In genomic region chr11:117349429-117350363, GRCm38 (mm10) we compare ENCODE assay signal across 8 mouse cellular contexts.
A peak's percentile ranks its signal among the peaks of the same experiment; 100 is the strongest.
DNase-seq lines count a peak whose midpoint lies in the region; ATAC-seq and TF ChIP-seq lines count a peak whose summit lies in the region.

No protein-coding gene starts in this region.

- H3K9ac ChIP-seq in forebrain, embryonic 14.5 days (ENCODE audit: low read length), result 0 out of 2 replicates have a peak overlapping the region, but pooled peaks have one; percentile 25
- H3K9ac ChIP-seq in liver, postnatal 0 days (replicated peaks), result no peak overlapping the region

- peaks cover 36% of the 10 kb centered on the region for H3K4me1 ChIP-seq in spleen, adult 2 months (ENCODE audit: control insufficient read depth, insufficient read depth, insufficient read length)
- H3K4me1 ChIP-seq in forebrain, embryonic 14.5 days (ENCODE audit: control insufficient read depth, insufficient read depth, low read length), result peaks cover 47% of the 10 kb centered on the region
- H3K4me1 ChIP-seq in liver, postnatal 0 days (ENCODE audit: insufficient read depth), result peaks cover 51% of the 10 kb centered on the region

- H3K36me3 ChIP-seq in spleen, adult 2 months (ENCODE audit: control insufficient read depth, insufficient read depth, low read length), result peaks cover 22% of the 10 kb centered on the region
- peaks cover 36% of the 10 kb centered on the region for H3K36me3 ChIP-seq in forebrain, embryonic 14.5 days (ENCODE audit: control insufficient read depth, insufficient read depth, low read length)
- H3K36me3 ChIP-seq in liver, postnatal 0 days (replicated peaks; ENCODE audit: insufficient read depth, low read length), result peaks cover 36% of the 10 kb centered on the region

- no peak for ATAC-seq in forebrain, embryonic 14.5 days
- peak; percentile 31; the same call in 1 of the 2 replicates for ATAC-seq in liver, postnatal 0 days
- no peak for ATAC-seq in cerebellum, adult (ENCODE audit: insufficient number of reproducible peaks, low FRiP score, low TSS enrichment)

- no peak overlapping the region for H3K4me3 ChIP-seq in spleen, adult 2 months (ENCODE audit: extremely low read depth, insufficient read depth, insufficient read length)
- no peak overlapping the region for H3K4me3 ChIP-seq in forebrain, embryonic 14.5 days (ENCODE audit: low read depth, low read length)
- H3K4me3 ChIP-seq in liver, postnatal 0 days (ENCODE audit: low read depth, low read length), result no peak overlapping the region

- H3K9me3 ChIP-seq in forebrain, embryonic 14.5 days (replicated peaks; ENCODE audit: control insufficient read depth, low read length), result no peaks in the 10 kb centered on the region
- H3K9me3 ChIP-seq in liver, postnatal 0 days (ENCODE audit: low read length), result no peaks in the 10 kb centered on the region

- H3K4me2 ChIP-seq in forebrain, embryonic 14.5 days (ENCODE audit: low read length), result no peak overlapping the region
- peak overlapping the region; percentile 45 for H3K4me2 ChIP-seq in liver, postnatal 0 days (ENCODE audit: low read depth, low read length)

- H3K27me3 ChIP-seq in spleen, adult 2 months (ENCODE audit: control insufficient read depth, insufficient read depth, low read length), result no peaks in the 10 kb centered on the region
- H3K27me3 ChIP-seq in forebrain, embryonic 14.5 days (replicated peaks; ENCODE audit: control insufficient read depth, insufficient read depth, low read length), result no peaks in the 10 kb centered on the region
- H3K27me3 ChIP-seq in liver, postnatal 0 days (ENCODE audit: insufficient read depth, low read length), result no peaks in the 10 kb centered on the region

- TF ChIP-seq POLR2A in spleen, adult 2 months (IDR thresholded peaks at IDR 0.05; ENCODE audit: low read depth, low read length), result no peak

- no peak for TF ChIP-seq EP300 in liver, postnatal 0 days (IDR thresholded peaks at IDR 0.05; ENCODE audit: low read depth)

- WGBS in spleen, adult 2 months, result 9% methylated on average over 20 of the region's 20 CpGs
- 51% methylated on average over 20 of the region's 20 CpGs for WGBS in forebrain, embryonic 14.5 days
- 23% methylated on average over 20 of the region's 20 CpGs for WGBS in liver, postnatal 0 days (ENCODE audit: insufficient replicate concordance)

- H3K27ac ChIP-seq in spleen, adult 2 months (ENCODE audit: insufficient read depth, low read length), result peak overlapping the region; percentile 76
- H3K27ac ChIP-seq in forebrain, embryonic 14.5 days (ENCODE audit: low read depth, low read length), result peak overlapping the region; percentile 9; the same call in 1 of the 2 replicates
- H3K27ac ChIP-seq in liver, postnatal 0 days (ENCODE audit: low read depth), result peak overlapping the region; percentile 82

- peak in 1 of 2 experiments; percentile 50 for DNase-seq in spleen, adult 2 months (ENCODE audit: low read depth in 1 of 2, low spot score in 2 of 2)
- DNase-seq in spleen, adult 12 weeks (ENCODE audit: low spot score), result no peak
- DNase-seq in forebrain, embryonic 14.5 days (ENCODE audit: low spot score), result no peak
- peak; percentile 38 for DNase-seq in liver, postnatal 0 days
- peak; percentile 80 for DNase-seq in thymus, postnatal 4 days
- no peak for DNase-seq in gastrocnemius, adult 18-20 months (ENCODE audit: low spot score)
- no peak for DNase-seq in cerebellum, postnatal 10 days

- TF ChIP-seq CTCF in spleen, adult 2 months (IDR thresholded peaks at IDR 0.05; ENCODE audit: extremely low read depth, insufficient read depth, insufficient read length, insufficient replicate concordance), result no peak
- no peak for TF ChIP-seq CTCF in liver, postnatal 0 days (IDR thresholded peaks at IDR 0.05; ENCODE audit: low read depth)

Comparison
In these comparisons a context has a peak if more than half of its experiments do, and no peak if none do; other contexts are left out.
1. DNase-seq: peak in liver, postnatal 0 days (single experiment) and thymus, postnatal 4 days (single experiment); none in spleen, adult 12 weeks (single experiment), forebrain, embryonic 14.5 days (single experiment), gastrocnemius, adult 18-20 months (single experiment) and cerebellum, postnatal 10 days (0 of 2).
2. H3K27ac ChIP-seq: peak in every context shown above with its lines; median percentile 82 in liver, postnatal 0 days; 76 in spleen, adult 2 months; 9 in forebrain, embryonic 14.5 days.